Mouse (Mus musculus): ENCODE measurements around the gene Gldc.

The Gldc gene

DNA sequence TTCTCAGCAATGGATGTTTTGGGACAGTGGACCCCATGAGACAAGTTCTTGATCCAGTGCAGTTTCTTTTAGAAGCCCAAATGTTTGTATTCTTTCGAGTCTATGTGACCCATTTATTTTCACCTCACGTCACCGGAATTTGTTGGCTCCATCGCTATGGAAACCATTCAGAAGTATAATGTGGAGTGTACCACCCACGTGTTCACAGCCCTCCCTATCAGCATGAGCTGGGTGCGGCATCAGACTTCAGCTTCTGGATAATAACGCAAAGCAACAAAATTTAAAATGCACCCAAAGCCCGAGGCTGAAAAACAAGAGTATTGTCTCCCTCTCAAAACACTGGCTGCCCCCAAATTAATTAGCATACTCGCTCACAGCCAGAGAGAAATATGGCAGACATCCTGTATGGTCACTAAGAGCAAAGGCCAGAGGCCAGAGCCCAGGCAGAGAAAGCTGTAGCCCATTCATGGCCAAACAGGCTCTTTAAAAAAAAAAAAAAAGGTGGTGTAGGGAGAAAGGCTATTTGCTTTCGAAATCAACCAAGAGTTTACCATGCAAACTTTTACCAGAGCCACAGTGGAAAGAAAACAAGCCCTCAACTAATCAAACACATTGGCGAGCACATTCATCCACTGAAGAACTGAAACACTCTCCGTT lies 18.1 kb downstream of the Gldc start:
- no peak for DNase-seq

GRCm38 (mm10) chr19:30153729-30154128 lies 21.5 kb downstream of the Gldc start:
- DNase-seq = no peak

DNA sequence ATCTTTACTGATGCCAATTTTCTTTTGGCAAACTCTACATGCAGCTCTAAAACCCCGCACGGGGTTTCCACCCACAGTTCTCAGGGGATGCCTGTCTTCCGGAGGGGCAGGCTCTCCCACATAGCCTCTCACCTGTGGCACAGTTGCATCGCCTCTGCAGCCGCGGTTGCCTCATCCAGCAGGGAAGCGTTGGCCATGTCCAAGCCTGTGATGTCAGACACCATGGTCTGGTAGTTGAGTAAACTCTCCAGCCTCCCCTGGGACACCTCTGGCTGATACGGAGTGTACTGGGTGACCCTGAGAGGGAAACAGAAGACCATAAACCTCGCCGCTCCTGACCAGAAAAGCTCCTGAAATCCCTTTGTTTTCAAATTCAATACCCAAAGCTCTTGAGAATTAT lies 23.9 kb downstream of the Gldc start:
- DNase-seq = no peak

- no peak for DNase-seq
These were observed 25.9 kb downstream of the Gldc start for GRCm38 (mm10) chr19:30149238-30149805.

DNA sequence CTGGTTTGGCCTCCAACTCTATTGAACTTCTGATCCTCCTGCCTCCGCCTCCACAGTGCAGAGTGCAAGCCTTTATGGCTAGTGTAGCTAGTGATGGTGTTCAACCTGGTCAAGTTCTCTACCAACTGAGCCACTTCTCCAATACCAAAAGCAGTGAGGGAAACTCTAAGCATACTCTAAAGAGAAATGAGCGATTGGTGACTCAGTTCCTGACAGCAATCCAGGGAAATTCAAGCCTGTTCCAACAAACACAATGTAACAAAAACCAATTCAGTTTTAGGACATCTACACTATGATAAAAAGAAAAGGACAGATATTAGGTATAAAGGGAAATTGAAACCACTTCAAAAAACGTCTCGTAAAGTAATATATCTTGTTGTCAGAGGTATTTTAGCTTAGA lies 27.9 kb downstream of the Gldc start:
- no peak for DNase-seq

DNA sequence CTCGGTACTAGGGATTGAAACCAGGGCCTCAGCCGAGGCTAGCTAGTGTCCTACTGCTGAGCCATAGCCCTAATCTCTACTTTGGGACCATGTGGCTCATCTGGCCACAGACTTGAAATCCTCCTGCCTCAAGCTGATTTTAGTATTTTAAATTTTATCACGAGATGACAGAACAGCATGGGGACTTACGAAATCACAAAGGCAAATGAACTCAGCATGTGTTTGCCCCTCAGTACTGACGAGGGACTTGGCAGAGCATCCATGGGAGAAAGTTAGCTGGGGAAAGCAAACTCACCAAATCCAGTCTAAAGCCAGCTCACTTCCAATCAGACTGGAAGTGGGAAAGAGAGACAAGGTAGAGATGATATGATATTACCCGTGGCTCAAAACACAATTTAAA lies 28.5 kb downstream of the Gldc start:
- DNase-seq = no peak

DNA sequence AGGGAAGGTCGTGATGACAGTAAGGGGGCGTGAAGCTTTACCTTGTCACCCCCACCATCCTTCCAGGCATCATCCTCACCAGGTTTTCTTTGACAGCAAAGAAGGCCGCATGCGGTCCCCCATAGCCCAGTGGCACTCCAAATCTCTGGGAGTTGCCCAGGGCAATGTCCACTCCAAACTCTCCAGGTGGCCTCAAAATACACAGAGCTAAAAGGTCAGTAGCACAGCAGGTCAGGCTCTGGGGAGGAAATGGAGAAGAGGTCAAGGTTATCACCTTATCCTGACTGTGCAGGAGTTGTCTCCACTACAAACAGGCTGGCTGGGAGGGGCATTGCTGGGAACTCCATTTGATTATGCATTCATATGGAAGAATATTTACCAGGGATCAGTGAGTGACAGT lies 30.1 kb downstream of the Gldc start:
- no peak for DNase-seq

DNA sequence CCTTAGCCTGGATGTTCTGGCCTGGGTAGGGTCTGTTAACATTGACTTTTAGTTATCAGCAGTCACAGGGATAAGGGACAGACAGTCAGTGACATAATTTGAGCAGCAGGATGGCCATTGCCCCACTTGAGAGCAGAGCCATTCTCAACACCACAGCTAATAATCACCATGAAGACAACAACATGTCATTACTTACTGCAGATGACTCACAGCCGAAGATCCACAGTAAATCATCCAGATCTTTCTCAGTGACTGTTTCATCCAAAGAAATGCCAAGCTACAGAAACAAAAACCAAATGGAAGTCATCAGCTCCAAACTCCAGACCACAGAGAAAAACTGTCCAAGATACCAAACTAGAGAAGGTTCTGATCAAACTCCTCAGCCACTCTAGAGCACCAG lies 38.9 kb downstream of the Gldc start:
- DNase-seq = no peak

GRCm38 (mm10) chr19:30128177-30128576 lies 47.1 kb downstream of the Gldc start:
- peak; percentile 25 for DNase-seq

DNA sequence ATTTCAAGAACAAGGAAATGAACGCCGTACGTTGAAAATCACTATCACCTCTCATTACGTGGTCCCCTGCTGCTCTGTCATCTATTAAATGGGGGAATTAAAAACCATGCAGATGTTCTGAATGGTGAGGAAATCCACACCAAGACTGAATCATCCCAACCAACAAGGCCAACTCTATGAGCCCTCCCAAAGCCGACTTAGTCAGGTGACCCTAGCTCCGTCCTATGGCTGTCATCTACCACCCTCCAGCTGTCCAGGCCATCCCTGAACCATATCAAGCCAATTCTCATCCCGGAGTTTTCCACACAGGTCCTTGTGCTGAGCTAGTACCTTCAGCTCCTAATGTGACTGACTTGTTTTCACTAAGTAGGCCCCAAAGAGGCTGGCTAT lies 49.6 kb downstream of the Gldc start:
- DNase-seq = no peak

DNA sequence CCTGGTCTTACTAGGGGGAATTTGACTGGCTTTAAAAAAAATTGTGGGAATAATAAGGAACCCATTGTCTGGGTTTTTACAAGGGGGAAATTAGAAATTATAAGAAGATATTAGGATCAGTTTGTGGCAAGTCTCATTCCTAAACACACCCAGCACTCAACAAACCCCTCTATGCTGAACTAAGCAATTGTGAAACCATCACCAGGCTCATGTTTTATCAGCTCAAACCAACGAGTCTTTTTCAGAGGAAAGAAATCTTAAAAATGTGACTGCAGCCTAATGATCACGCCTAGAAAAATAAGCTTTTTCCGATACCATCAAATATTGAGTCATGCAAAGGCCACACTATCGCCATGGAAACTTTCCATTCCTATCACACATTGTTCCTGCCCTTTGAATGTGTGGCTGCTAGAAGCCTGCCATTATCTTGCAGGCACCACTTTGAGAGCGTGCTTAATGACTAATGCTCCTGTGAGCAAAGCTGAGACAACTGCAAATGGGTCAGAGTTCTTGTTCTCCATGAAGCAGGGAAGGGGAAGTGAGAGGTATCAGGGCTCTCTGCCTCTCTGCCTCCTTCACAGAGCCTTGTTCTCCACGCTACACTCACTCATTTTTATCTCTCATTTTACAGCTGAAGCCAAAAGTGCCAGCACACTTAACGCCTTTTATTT lies 50.1 kb downstream of the Gldc start:
- no peak for DNase-seq

DNA sequence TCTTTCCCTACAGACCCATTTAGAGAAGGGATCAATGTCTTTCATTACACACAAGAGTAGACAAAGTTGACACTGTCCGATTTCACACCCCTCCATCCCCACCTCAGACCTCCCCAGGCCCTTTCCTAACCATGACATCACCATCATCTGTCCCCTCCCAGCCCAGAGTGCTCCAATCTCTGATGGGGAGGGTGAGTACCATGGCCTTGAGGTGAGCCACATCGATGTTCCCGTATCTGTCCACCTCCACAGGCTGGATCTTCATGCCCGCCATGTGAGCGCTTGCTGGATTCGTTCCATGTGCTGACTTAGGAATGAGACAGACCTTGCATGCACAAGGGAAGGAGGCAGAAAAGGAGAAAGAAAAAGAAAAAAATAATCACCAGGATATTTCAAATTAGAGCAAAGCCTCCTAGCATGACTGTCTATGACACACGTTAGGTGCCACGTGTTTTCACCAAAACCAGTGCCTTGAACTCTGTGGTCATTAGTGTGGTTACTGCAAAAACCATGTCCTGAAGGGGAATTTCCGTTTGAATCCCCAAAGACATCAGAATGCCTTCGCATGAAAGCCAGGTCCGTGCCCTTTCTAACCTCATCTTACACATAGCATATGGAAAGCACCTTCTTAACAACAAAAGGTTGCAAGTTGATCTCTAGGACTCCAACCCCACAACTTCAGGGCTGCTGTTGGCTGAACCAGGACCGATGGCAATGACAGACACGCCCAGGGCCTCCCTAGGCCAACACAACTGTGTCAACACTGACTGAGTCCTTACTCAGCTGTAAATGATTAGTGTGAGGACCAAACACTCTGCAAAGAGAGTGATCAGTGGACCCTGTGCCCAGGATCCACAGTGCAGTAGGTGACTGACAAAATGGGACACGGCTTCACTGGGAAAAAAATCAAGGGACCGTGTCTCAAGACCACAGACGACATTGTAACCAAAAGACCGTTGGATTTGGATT lies 56.6 kb downstream of the Gldc start:
- no peak for DNase-seq

DNA sequence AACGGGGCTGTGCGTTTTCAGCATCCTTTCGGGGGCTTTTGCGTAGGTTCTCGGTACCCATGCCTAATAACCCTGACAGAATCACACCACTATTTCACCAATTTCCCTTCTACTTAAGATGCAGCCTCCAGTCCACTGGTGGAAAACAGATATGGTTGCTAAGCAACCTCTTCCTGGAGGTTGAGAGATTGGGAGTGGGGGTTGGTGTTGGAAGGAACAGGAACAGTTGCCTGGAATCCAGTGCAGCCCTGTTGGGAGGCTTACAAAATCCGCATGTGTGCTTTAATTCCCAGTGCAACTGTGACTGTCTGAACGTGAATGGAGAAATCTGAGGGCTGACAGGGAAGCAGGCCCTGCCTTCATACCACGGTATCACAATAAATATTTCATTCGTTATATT lies 57.5 kb downstream of the Gldc start:
- DNase-seq = no peak

- no peak for DNase-seq
These were observed 58.0 kb downstream of the Gldc start for GRCm38 (mm10) chr19:30117241-30117640.

- DNase-seq = no peak
These were observed 59.6 kb downstream of the Gldc start for GRCm38 (mm10) chr19:30115606-30116005.

DNA sequence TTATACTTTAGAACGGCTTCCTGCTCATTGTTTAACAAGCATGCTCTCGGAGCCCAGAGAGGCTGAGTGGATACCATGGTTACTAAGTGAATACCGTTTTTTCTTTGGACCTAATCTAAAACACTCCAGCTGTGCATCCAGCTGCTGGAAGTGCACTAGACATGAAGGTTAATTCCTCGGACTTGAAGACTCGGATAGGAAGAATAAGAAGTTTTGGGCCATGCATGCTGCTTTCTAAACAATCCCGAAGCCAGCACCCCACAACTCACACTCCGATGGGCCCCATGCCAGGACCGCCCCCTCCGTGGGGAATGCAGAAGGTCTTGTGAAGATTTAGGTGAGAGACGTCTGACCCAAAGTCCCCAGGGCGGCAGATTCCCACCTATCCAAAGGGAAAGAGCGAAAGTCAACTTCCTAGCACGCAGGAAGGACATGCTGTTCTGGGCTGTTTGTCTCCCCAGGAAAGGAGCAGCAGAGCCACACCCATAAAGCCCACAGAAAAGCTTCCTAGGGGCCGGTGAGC lies 60.2 kb downstream of the Gldc start:
- no peak for DNase-seq

DNA sequence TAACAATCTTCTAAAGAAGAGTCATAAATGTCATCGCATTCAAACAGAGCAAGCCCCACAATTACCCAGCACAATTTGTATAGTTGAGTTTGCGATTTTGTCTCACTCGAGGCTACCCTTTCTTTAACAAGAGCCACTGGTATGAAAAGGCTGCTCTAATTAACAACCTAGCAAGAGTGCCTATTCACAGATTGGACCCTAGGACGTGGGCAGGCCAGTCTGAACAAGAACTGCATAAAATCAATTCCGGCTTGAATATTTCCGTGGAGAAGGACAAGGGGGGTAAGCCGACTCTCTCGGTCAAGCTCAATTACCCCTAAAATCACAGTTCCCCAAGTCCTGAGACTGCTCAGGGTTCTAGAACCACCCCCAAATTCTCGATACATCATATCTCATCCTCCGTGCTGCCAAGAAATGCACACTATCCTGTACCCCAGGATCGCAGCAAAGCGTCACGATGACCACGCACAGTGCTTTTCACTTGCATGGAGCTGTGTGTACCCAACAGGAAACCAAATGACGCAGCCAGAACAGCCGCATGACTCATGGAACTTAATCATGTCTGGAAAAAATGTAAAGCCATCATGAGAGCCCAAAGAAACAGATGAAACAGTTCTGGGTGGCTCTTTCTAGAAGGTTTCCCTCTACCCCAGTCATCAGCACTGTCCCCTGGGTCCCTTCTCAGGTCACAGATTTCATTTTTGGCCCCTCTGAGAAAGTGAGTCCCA lies 62.1 kb downstream of the Gldc start:
- DNase-seq = no peak

- DNase-seq = no peak
These were observed 63.8 kb downstream of the Gldc start for GRCm38 (mm10) chr19:30111421-30111820.

DNA sequence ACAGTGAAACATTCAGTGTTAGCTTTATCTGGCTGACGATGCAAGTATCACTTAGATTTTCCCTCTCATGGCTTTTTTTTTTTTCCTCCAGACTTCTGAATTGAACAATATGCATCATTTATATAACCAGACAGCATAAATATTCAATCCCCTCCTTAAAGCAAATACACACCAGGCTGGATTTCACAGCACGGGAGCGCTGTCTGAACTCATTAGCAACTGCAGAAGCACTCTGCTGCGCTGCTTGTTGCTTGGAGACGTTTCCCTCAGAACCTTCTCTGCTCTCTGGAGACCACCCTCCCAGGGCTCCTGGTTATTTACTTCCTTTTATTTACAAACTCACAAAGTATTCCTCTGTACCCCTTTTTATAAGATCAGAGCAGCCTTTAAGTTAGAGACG lies 66.1 kb downstream of the Gldc start:
- DNase-seq = no peak

GRCm38 (mm10) chr19:30108616-30109015 lies 66.6 kb downstream of the Gldc start:
- DNase-seq = no peak

DNA sequence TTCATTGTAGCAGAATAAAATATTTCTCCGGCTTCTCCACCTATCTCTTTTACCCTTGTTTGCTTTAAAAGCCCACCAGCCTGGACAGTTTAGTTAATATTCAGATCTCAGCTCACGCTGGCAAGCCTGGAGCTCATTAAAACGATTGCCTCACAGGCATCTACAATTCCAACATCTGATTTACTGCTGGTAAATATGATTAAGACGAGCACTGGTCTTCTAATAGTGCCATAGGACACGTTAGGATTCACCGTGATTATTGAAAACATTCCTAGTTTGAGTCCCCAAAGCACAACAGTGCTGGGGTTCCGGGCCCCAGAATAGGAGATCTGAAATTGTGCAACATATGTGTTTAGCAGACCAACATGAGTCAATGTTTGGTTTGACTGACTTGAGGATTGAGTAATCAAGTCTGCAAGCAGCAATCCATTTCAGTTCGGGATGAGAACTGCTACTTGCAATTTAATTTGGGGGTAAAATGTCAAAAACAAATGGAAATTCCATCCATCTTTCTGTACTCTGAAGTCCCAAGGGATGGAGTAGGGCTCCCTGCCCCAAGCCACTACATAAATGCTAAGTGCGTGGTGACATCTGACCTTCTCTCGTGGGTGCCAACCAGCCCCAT lies 67.9 kb downstream of the Gldc start:
- no peak for DNase-seq

Data from thymus, postnatal 14 days (tissue).